Mouse (Mus musculus) intestine, postnatal 0 days (tissue): ENCODE measurements around the gene Gjd3. TPM values are rescaled to one million over a fixed set of nuclear protein-coding genes. Genes with fewer than 3 reads are reported as not detected.

Experiments
- ATAC-seq: fragments of 200-750 bp; cut with Nextera tagmentation; 2 replicates; pipeline ENCODE4 v1.8.0; 2017; ENCODE audit warnings: mild to moderate bottlenecking, moderate TSS enrichment, moderate library complexity
- H3K27ac ChIP-seq: fragments of 300-500 bp; sonication (generic); 2 replicates; pipeline ENCODE4 v1.5.1; 2014; ENCODE audit warnings: mild to moderate bottlenecking, low read depth, low read length, moderate library complexity
- H3K27me3 ChIP-seq: fragments of 300-500 bp; sonication (generic); replicated peaks from 2 replicates; pipeline ENCODE4 v1.6.1; 2014; ENCODE audit warnings: low read length, mixed read lengths; ENCODE audit not compliant: control insufficient read depth, insufficient read depth
- H3K36me3 ChIP-seq: fragments of 300-500 bp; sonication (generic); 2 replicates; pipeline ENCODE4 v1.6.1; 2014; ENCODE audit warnings: mild to moderate bottlenecking, moderate library complexity; ENCODE audit not compliant: control insufficient read depth, insufficient read depth
- H3K4me1 ChIP-seq: fragments of 300-500 bp; sonication (generic); replicated peaks from 2 replicates; pipeline ENCODE4 v1.6.1; 2014; ENCODE audit warnings: antibody characterized with exemption, low read length, mixed read lengths; ENCODE audit not compliant: control insufficient read depth, insufficient read depth
- H3K4me2 ChIP-seq: fragments of 300-500 bp; sonication (generic); replicated peaks from 2 replicates; pipeline ENCODE4 v1.6.1; 2014; ENCODE audit warnings: low read depth, mild to moderate bottlenecking, moderate library complexity
- H3K4me3 ChIP-seq: fragments of 300-500 bp; sonication (generic); 2 replicates; pipeline ENCODE4 v1.5.1; 2014; ENCODE audit warnings: low read depth, low read length
- H3K9ac ChIP-seq: fragments of 300-500 bp; sonication (generic); 2 replicates; pipeline ENCODE4 v1.6.1; 2014; ENCODE audit warnings: mild to moderate bottlenecking, low read depth, low read length
- H3K9me3 ChIP-seq: fragments of 300-500 bp; sonication (generic); 2 replicates; pipeline ENCODE4 v1.6.1; 2016; ENCODE audit warnings: mixed run types; ENCODE audit not compliant: control insufficient read depth
- CTCF ChIP-seq: sonication (generic); IDR thresholded peaks from 2 replicates; pipeline ENCODE4 v1.5.1; 2016; ENCODE audit warnings: low read depth, mild to moderate bottlenecking, control low read depth, antibody characterized with exemption, moderate library complexity
- WGBS: fragments of 180-500 bp; shearing (Covaris S2); extraction: QIAGEN DNeasy Blood & Tissue Kit; methylation state at CpG from one replicate; pipeline ENCODE4 v1.1.7; 2014; 5-methylcytosine and 5-hydroxymethylcytosine counted together
- polyA plus RNA-seq: library from polyadenylated mRNA; unstranded; fragments of >200 nt; fragmentation: Nextera tagmentation; extraction: Ambion mirVana; gene quantifications from 2 replicates; pipeline ENCODE4 v1.2.1, GENCODE M21; 2015

Gene Gjd3
- polyA plus RNA-seq, 1 experiment from 2014 or later, result 0.80 TPM

DNA sequence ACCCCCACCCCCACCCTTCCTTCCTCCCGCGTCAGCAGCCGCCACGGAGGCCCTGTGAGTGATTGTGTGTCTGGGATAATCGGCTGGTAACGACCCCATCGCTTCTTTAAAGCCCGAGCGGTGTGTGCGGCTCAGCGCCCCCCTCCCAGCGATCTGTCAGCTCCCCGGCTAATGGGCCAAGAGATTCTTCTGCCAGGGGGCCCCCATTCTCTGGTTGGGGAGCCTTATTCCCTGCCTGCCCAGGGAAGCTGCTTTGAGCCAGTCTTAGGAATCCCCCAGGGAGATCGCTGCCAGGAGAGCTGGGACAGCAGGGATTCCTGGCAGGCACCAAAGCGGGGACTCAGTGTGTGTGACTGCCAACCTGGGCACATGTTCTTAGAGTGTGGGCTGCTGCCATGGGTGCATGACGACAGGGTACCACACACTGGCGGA lies 13.3 kb downstream of the Gjd3 start:
- H3K4me2 ChIP-seq, result no peak overlapping the region
- TF ChIP-seq CTCF, result no peak
- 64% methylated on average over 16 of the region's 17 CpGs for WGBS
- H3K36me3 ChIP-seq, result peaks cover 75% of the 10 kb centered on the region
- H3K27me3 ChIP-seq, result no peaks in the 10 kb centered on the region
- no peak overlapping the region for H3K9ac ChIP-seq
- ATAC-seq, result no peak
- H3K4me1 ChIP-seq, result peaks cover 11% of the 10 kb centered on the region; the same call in 1 of the 2 replicates
- H3K9me3 ChIP-seq, result no peaks in the 10 kb centered on the region
- H3K27ac ChIP-seq, result no peak overlapping the region
- no peak overlapping the region for H3K4me3 ChIP-seq

DNA sequence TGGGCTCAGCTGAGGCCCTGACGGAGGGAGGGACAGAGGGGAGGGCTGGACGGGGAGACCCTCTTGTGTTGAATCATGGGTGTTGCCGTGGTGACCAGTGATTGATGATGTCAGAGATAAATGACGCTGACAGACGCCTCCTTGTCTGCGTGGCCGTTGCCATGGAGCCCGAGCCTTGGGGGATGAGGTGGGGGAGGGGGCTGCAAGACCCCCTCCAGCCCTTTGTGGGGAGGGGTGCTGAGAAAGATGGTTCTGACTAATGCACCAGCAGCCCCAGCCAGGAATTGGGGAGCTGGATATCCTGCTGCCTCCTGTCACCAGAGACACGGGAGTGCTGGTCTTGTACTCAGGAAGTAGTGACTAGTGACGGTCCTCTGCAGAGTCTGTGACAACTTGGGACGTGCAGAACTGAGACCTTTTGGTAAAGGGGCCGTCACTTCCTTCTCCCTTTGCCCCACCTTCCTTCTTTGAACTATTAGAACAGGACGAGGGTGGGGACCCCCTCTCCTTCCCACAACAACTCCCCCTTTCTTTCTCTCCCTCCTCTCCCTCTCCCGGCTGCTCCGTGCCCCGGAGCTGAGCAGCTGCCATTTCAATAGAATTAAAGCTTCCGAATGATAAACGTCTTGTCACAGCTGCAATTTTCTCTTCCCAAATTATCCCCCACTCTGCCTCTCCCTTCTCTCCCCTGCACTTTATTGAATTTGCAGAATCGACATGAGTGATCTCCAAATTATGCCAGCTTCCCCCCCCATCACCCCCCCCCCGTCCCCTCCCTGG lies 13.9 kb downstream of the Gjd3 start:
- Histone ChIP-seq H3K9ac (no peak overlapping the region), H3K4me3 (no peak overlapping the region), H3K27ac (no peak overlapping the region), H3K9me3 (no peaks in the 10 kb centered on the region), H3K36me3 (peaks cover 71% of the 10 kb centered on the region), H3K4me1 (peaks cover 16% of the 10 kb centered on the region; the same call in 1 of the 2 replicates), H3K4me2 (no peak overlapping the region), H3K27me3 (no peaks in the 10 kb centered on the region)
- no peak for ATAC-seq
- no peak for TF ChIP-seq CTCF
- WGBS, result 34% methylated on average over 20 of the region's 20 CpGs

DNA sequence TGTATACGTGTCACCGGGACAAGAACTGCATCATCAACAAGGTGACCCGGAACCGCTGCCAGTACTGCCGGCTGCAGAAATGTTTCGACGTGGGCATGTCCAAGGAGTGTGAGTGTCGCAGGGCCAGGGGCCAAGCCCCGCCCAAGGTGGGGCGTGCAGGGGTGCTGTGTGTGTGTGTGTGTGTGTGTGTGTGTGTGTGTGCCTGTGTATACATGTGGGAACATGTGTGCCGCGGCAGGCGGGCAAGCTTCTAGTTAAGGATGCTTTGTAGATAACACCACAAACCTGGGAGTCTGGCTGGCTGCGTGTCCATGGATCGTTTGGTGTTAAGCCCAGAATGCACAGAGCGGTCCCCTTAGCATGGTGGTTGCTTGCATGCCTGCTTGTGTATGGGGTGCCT lies 14.7 kb downstream of the Gjd3 start:
- no peak for ATAC-seq
- Histone ChIP-seq H3K27ac (no peak overlapping the region; the same call in 1 of the 2 replicates), H3K27me3 (no peaks in the 10 kb centered on the region), H3K4me3 (no peak overlapping the region), H3K9me3 (no peaks in the 10 kb centered on the region), H3K36me3 (peaks cover 63% of the 10 kb centered on the region), H3K4me1 (peaks cover 17% of the 10 kb centered on the region), H3K9ac (no peak overlapping the region), H3K4me2 (no peak overlapping the region)
- TF ChIP-seq CTCF, result no peak
- WGBS, result 54% methylated on average over 16 of the region's 16 CpGs

DNA sequence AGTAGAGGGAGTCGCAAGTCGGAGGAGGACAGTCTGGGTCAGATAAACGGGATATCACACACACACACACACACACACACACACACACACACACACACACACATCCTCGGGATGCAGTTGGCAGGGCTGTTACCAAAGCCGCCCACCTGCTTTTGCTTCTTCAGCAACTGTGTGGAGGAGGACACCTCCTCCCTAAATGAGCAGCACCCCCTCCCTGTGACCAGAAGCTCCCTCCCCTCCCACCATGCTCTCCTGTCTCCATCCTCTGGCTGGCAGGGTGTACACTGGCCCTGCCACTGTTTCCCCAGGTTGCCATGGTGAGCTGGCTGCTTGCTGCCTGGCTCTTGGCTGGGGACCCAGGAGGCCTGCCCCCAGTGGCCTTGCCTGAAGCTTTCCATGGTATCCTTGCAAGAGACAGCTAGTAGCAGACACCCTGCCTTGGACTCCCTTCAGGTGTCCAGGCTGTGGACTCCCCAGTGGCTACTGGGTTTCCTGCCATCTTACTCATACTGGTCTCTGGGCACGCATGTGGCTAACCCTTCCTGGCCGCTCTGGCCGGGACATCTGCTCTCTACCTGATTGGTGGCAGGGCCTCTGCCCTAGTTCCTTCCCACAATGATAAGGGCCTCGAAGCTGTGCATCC lies 16.2 kb downstream of the Gjd3 start:
- TF ChIP-seq CTCF, result peak; percentile 63
- Histone ChIP-seq H3K27ac (no peak overlapping the region), H3K4me3 (no peak overlapping the region), H3K9me3 (no peaks in the 10 kb centered on the region), H3K27me3 (no peaks in the 10 kb centered on the region), H3K9ac (no peak overlapping the region), H3K4me2 (peak overlapping the region; percentile 98), H3K4me1 (peaks cover 28% of the 10 kb centered on the region), H3K36me3 (peaks cover 52% of the 10 kb centered on the region)
- WGBS, result 44% methylated on average over 9 of the region's 9 CpGs
- ATAC-seq, result no peak

DNA sequence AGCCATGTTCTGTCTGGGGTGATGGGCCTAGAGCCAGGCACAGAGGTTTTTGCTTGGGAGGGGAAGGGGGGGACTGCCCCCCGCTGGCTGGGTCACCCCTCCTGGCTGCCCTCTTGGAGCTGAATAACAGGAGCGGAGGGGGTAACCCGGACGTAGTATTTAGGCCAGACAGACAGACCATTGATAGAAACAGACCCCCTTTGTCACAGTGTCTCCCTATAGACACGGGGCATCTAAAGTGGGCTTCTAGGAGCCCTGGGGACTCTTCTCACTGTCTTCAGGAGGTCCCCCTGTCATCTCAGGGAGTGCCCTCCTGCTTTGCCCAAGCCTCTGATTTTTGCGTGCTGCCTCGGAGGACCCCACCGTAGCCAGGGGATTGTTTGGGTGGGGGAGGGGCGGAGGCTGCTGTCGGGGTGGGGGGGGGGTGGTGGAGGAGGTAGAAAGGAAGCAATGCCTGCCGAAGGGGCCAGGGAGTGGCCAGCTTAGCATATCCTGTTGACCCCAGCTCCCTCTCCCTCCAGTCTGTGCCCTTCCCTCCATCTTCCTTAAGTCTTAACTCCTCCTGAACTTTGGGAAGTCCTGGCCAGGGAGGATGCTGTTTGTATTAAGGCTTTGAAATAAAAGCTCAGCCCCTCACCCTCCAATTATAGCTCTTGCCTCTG lies 17.3 kb downstream of the Gjd3 start:
- Histone ChIP-seq H3K4me2 (peak overlapping the region; percentile 98), H3K27me3 (no peaks in the 10 kb centered on the region), H3K9me3 (no peaks in the 10 kb centered on the region), H3K4me3 (peak overlapping the region; percentile 81), H3K4me1 (peaks cover 28% of the 10 kb centered on the region), H3K9ac (peak overlapping the region; percentile 18; the same call in 1 of the 2 replicates), H3K27ac (peak overlapping the region; percentile 81), H3K36me3 (peaks cover 41% of the 10 kb centered on the region)
- no peak for ATAC-seq
- TF ChIP-seq CTCF, result no peak
- WGBS, result 22% methylated on average over 9 of the region's 11 CpGs
